Mouse (Mus musculus): ENCODE measurements around the gene Tex264. TPM values are rescaled to one million over a fixed set of nuclear protein-coding genes. Genes with fewer than 3 reads are reported as not detected.
A peak's percentile ranks its signal among the peaks of the same experiment; 100 is the strongest.

Gene Tex264
- polyA plus RNA-seq, 1 experiment from 2014 or later = 46.0 TPM

GRCm38 (mm10) chr9:106684918-106685248, 844 bp downstream of the Tex264 start:
- no peaks in the 10 kb centered on the region for H3K27me3 ChIP-seq
- peaks cover 18% of the 10 kb centered on the region for H3K36me3 ChIP-seq
- ATAC-seq (ENCODE audit: insufficient number of reproducible peaks, insufficient read depth, low FRiP score, low TSS enrichment) = no peak
- H3K27ac ChIP-seq = peak overlapping the region; percentile 86; the same call in 1 of the 2 replicates
- H3K9me3 ChIP-seq = no peaks in the 10 kb centered on the region
- peaks cover 11% of the 10 kb centered on the region for H3K4me1 ChIP-seq
- peak overlapping the region; percentile 94 for H3K4me2 ChIP-seq (replicated peaks)
- peak overlapping the region; percentile 87 for H3K9ac ChIP-seq
- H3K4me3 ChIP-seq = peak overlapping the region; percentile 86
- 3% methylated on average over 11 of the region's 14 CpGs for WGBS

GRCm38 (mm10) chr9:106684093-106684872, 1.4 kb downstream of the Tex264 start:
- 79% methylated on average over 6 of the region's 6 CpGs for WGBS
- H3K36me3 ChIP-seq = peaks cover 22% of the 10 kb centered on the region
- H3K4me2 ChIP-seq (replicated peaks) = peak overlapping the region; percentile 94
- peak overlapping the region; percentile 86 for H3K4me3 ChIP-seq
- H3K27ac ChIP-seq = no peak overlapping the region
- ATAC-seq (ENCODE audit: insufficient number of reproducible peaks, insufficient read depth, low FRiP score, low TSS enrichment) = no peak
- no peaks in the 10 kb centered on the region for H3K9me3 ChIP-seq
- peak overlapping the region; percentile 87; the same call in 1 of the 2 replicates for H3K9ac ChIP-seq
- H3K4me1 ChIP-seq = peaks cover 11% of the 10 kb centered on the region
- no peaks in the 10 kb centered on the region for H3K27me3 ChIP-seq

GRCm38 (mm10) chr9:106681026-106681425, 4.7 kb downstream of the Tex264 start:
- Histone ChIP-seq H3K9me3 (no peaks in the 10 kb centered on the region), H3K4me1 (peaks cover 4% of the 10 kb centered on the region; the same call in 1 of the 2 replicates), H3K27me3 (no peaks in the 10 kb centered on the region), H3K36me3 (peaks cover 33% of the 10 kb centered on the region), H3K27ac (no peak overlapping the region), H3K9ac (no peak overlapping the region), H3K4me2 (replicated peaks) (no peak overlapping the region), H3K4me3 (no peak overlapping the region)
- no peak for ATAC-seq (ENCODE audit: insufficient number of reproducible peaks, insufficient read depth, low FRiP score, low TSS enrichment)
- WGBS = 90% methylated on average over 9 of the region's 9 CpGs

- Histone ChIP-seq H3K4me3 (no peak overlapping the region), H3K36me3 (peaks cover 39% of the 10 kb centered on the region), H3K27me3 (no peaks in the 10 kb centered on the region), H3K4me1 (no peaks in the 10 kb centered on the region), H3K27ac (no peak overlapping the region), H3K9me3 (no peaks in the 10 kb centered on the region), H3K4me2 (replicated peaks) (no peak overlapping the region), H3K9ac (no peak overlapping the region)
- ATAC-seq (ENCODE audit: insufficient number of reproducible peaks, insufficient read depth, low FRiP score, low TSS enrichment) = no peak
- 70% methylated on average over 4 of the region's 4 CpGs for WGBS
Measured at GRCm38 (mm10) chr9:106678242-106678641, 7.5 kb downstream of the Tex264 start.

GRCm38 (mm10) chr9:106677702-106678101, 8.0 kb downstream of the Tex264 start:
- no peaks in the 10 kb centered on the region for H3K9me3 ChIP-seq
- H3K27me3 ChIP-seq = no peaks in the 10 kb centered on the region
- ATAC-seq (ENCODE audit: insufficient number of reproducible peaks, insufficient read depth, low FRiP score, low TSS enrichment) = no peak
- no peak overlapping the region for H3K27ac ChIP-seq
- WGBS = 85% methylated on average over 5 of the region's 5 CpGs
- H3K4me2 ChIP-seq (replicated peaks) = no peak overlapping the region
- peaks cover 44% of the 10 kb centered on the region for H3K36me3 ChIP-seq
- no peak overlapping the region for H3K9ac ChIP-seq
- H3K4me1 ChIP-seq = no peaks in the 10 kb centered on the region
- H3K4me3 ChIP-seq = no peak overlapping the region

GRCm38 (mm10) chr9:106676571-106676970, 9.2 kb downstream of the Tex264 start:
- H3K4me3 ChIP-seq = no peak overlapping the region
- H3K4me1 ChIP-seq = no peaks in the 10 kb centered on the region
- H3K9me3 ChIP-seq = no peaks in the 10 kb centered on the region
- H3K9ac ChIP-seq = no peak overlapping the region
- ATAC-seq (ENCODE audit: insufficient number of reproducible peaks, insufficient read depth, low FRiP score, low TSS enrichment) = no peak
- H3K27me3 ChIP-seq = no peaks in the 10 kb centered on the region
- no peak overlapping the region for H3K27ac ChIP-seq
- 83% methylated on average over 4 of the region's 4 CpGs for WGBS
- no peak overlapping the region for H3K4me2 ChIP-seq (replicated peaks)
- peaks cover 48% of the 10 kb centered on the region for H3K36me3 ChIP-seq

GRCm38 (mm10) chr9:106675965-106676364, 9.8 kb downstream of the Tex264 start:
- Histone ChIP-seq H3K4me1 (no peaks in the 10 kb centered on the region), H3K4me3 (no peak overlapping the region), H3K27ac (no peak overlapping the region), H3K36me3 (peaks cover 50% of the 10 kb centered on the region), H3K9me3 (no peaks in the 10 kb centered on the region), H3K9ac (no peak overlapping the region), H3K4me2 (replicated peaks) (no peak overlapping the region), H3K27me3 (no peaks in the 10 kb centered on the region)
- WGBS = 66% methylated on average over 9 of the region's 9 CpGs
- no peak for ATAC-seq (ENCODE audit: insufficient number of reproducible peaks, insufficient read depth, low FRiP score, low TSS enrichment)

- no peak overlapping the region for H3K4me2 ChIP-seq (replicated peaks)
- H3K4me1 ChIP-seq = no peaks in the 10 kb centered on the region
- H3K27me3 ChIP-seq = no peaks in the 10 kb centered on the region
- 0 out of 2 replicates have a peak, but pooled peaks have one; percentile 44 for ATAC-seq (ENCODE audit: insufficient number of reproducible peaks, insufficient read depth, low FRiP score, low TSS enrichment)
- H3K36me3 ChIP-seq = peaks cover 55% of the 10 kb centered on the region
- WGBS = 0% methylated on average over 1 of the region's 1 CpGs
- no peak overlapping the region; the same call in 1 of the 2 replicates for H3K9ac ChIP-seq
- no peak overlapping the region for H3K4me3 ChIP-seq
- no peak overlapping the region for H3K27ac ChIP-seq
- no peaks in the 10 kb centered on the region for H3K9me3 ChIP-seq
Measured at GRCm38 (mm10) chr9:106675480-106675879, 10.2 kb downstream of the Tex264 start.

GRCm38 (mm10) chr9:106673860-106674259, 11.9 kb downstream of the Tex264 start:
- Histone ChIP-seq H3K9ac (no peak overlapping the region), H3K4me2 (replicated peaks) (no peak overlapping the region), H3K27me3 (no peaks in the 10 kb centered on the region), H3K4me3 (no peak overlapping the region), H3K36me3 (peaks cover 59% of the 10 kb centered on the region), H3K9me3 (no peaks in the 10 kb centered on the region), H3K4me1 (no peaks in the 10 kb centered on the region), H3K27ac (no peak overlapping the region)
- ATAC-seq (ENCODE audit: insufficient number of reproducible peaks, insufficient read depth, low FRiP score, low TSS enrichment) = no peak
- WGBS = 84% methylated on average over 2 of the region's 2 CpGs

GRCm38 (mm10) chr9:106664856-106665255, 20.9 kb downstream of the Tex264 start:
- H3K9ac ChIP-seq = no peak overlapping the region
- no peak overlapping the region for H3K4me3 ChIP-seq
- no peaks in the 10 kb centered on the region for H3K9me3 ChIP-seq
- no peak overlapping the region for H3K27ac ChIP-seq
- H3K4me2 ChIP-seq (replicated peaks) = no peak overlapping the region
- H3K27me3 ChIP-seq = no peaks in the 10 kb centered on the region
- ATAC-seq (ENCODE audit: insufficient number of reproducible peaks, insufficient read depth, low FRiP score, low TSS enrichment) = no peak
- H3K36me3 ChIP-seq = peaks cover 63% of the 10 kb centered on the region
- H3K4me1 ChIP-seq = no peaks in the 10 kb centered on the region
- 77% methylated on average over 6 of the region's 6 CpGs for WGBS

GRCm38 (mm10) chr9:106664433-106664832, 21.3 kb downstream of the Tex264 start:
- Histone ChIP-seq H3K4me1 (no peaks in the 10 kb centered on the region), H3K4me2 (replicated peaks) (no peak overlapping the region), H3K9ac (no peak overlapping the region), H3K27ac (no peak overlapping the region), H3K27me3 (no peaks in the 10 kb centered on the region), H3K4me3 (no peak overlapping the region), H3K36me3 (peaks cover 63% of the 10 kb centered on the region), H3K9me3 (no peaks in the 10 kb centered on the region)
- ATAC-seq (ENCODE audit: insufficient number of reproducible peaks, insufficient read depth, low FRiP score, low TSS enrichment) = no peak
- 63% methylated on average over 4 of the region's 4 CpGs for WGBS

- ATAC-seq (ENCODE audit: insufficient number of reproducible peaks, insufficient read depth, low FRiP score, low TSS enrichment) = no peak
- no peak overlapping the region for H3K4me2 ChIP-seq (replicated peaks)
- H3K9me3 ChIP-seq = no peaks in the 10 kb centered on the region
- H3K9ac ChIP-seq = no peak overlapping the region
- no peak overlapping the region for H3K27ac ChIP-seq
- H3K27me3 ChIP-seq = no peaks in the 10 kb centered on the region
- H3K4me3 ChIP-seq = no peak overlapping the region
- peaks cover 67% of the 10 kb centered on the region for H3K36me3 ChIP-seq
- no peaks in the 10 kb centered on the region for H3K4me1 ChIP-seq
- WGBS = 84% methylated on average over 6 of the region's 6 CpGs
Measured at GRCm38 (mm10) chr9:106663200-106663599, 22.5 kb downstream of the Tex264 start.

Measured in embryonic facial prominence, embryonic 12.5 days (tissue).